Mouse (Mus musculus): ENCODE results near the gene Epha2.

DNA sequence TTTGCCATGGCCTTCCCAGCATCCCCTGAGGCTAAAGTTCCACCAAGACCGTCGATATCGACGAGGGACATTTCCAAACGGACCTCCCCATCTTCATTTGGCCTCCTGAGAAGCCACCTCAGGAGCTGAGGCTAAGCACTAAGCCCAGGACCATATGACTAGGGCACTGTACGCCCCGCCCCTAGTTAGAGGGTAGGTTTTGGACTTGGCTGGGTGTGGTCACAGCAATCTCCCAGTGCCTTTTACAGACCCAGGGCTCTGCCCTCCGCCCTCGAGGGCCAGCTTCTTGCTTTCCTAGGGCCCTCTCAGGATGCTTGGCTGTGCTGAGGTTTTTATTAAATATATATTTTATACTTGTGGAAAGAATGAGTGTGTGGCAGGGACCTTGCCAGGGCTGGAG is 27.7 kb downstream of the Epha2 start:
- TF ChIP-seq ZNF384 (IDR thresholded peaks at IDR 0.05; ENCODE audit: low read depth, low read length) (no peak), HCFC1 (IDR thresholded peaks at IDR 0.05; ENCODE audit: borderline replicate concordance, insufficient read depth, low read length) (no peak), MAFK (IDR thresholded peaks at IDR 0.05; ENCODE audit: insufficient read depth, low read depth, low read length) (no peak)
